Mouse (Mus musculus) lung, postnatal 0 days (tissue): ENCODE results near the gene Atxn7. TPM values are rescaled to one million over a fixed set of nuclear protein-coding genes. Genes with fewer than 3 reads are reported as not detected.
A peak's percentile ranks its signal among the peaks of the same experiment; 100 is the strongest.

Source experiments
- ATAC-seq: fragments of 200-750 bp; cut with Nextera tagmentation; 2 replicates; pipeline ENCODE4 v1.8.0; 2017; ENCODE audit warnings: moderate library complexity
- DNase-seq: peaks from one replicate; pipeline ENCODE4 v3.0.0-alpha.2; 2016; ENCODE audit warnings: low spot score
- H3K27ac ChIP-seq: fragments of 300-500 bp; sonication (generic); 2 replicates; pipeline ENCODE4 v1.5.1; 2014; ENCODE audit warnings: antibody characterized with exemption, mild to moderate bottlenecking, low read length, mixed read lengths
- H3K27me3 ChIP-seq: fragments of 300-500 bp; sonication (generic); replicated peaks from 2 replicates; pipeline ENCODE4 v1.6.1; 2014; ENCODE audit warnings: low read length, mixed read lengths; ENCODE audit not compliant: insufficient read depth
- H3K36me3 ChIP-seq: fragments of 300-500 bp; sonication (generic); 2 replicates; pipeline ENCODE4 v1.6.1; 2014; ENCODE audit warnings: low read length, mixed read lengths; ENCODE audit not compliant: insufficient read depth
- H3K4me1 ChIP-seq: fragments of 300-500 bp; sonication (generic); 2 replicates; pipeline ENCODE4 v1.6.1; 2014; ENCODE audit warnings: antibody characterized with exemption, low read depth, low read length, mixed read lengths; ENCODE audit not compliant: insufficient read depth
- H3K4me2 ChIP-seq: fragments of 300-500 bp; sonication (generic); replicated peaks from 2 replicates; pipeline ENCODE4 v1.6.1; 2014; ENCODE audit warnings: low read depth, mild to moderate bottlenecking, low read length, moderate library complexity, mixed read lengths
- H3K4me3 ChIP-seq: fragments of 300-500 bp; sonication (generic); 2 replicates; pipeline ENCODE4 v1.5.1; 2014; ENCODE audit warnings: low read depth, low read length
- H3K9ac ChIP-seq: fragments of 300-500 bp; sonication (generic); replicated peaks from 2 replicates; pipeline ENCODE4 v1.6.1; 2014; ENCODE audit warnings: low read depth, mild to moderate bottlenecking
- H3K9me3 ChIP-seq: fragments of 300-500 bp; sonication (generic); 2 replicates; pipeline ENCODE4 v1.6.1; 2016; ENCODE audit warnings: low read length, mixed read lengths
- CTCF ChIP-seq: IDR thresholded peaks from 2 replicates; pipeline ENCODE4 v1.5.1; 2016; ENCODE audit warnings: antibody characterized with exemption, mild to moderate bottlenecking
- EP300 ChIP-seq: IDR thresholded peaks from 2 replicates; pipeline ENCODE4 v1.6.1; 2016; ENCODE audit warnings: antibody characterized with exemption, mild to moderate bottlenecking, control low read depth
- WGBS: fragments of 180-500 bp; shearing (Covaris S2); extraction: QIAGEN DNeasy Blood & Tissue Kit; methylation state at CpG from one replicate; pipeline ENCODE4 v1.1.7; 2014; 5-methylcytosine and 5-hydroxymethylcytosine counted together
- polyA plus RNA-seq: library from polyadenylated mRNA; unstranded; fragments of >200 nt; fragmentation: Nextera tagmentation; extraction: Ambion mirVana; gene quantifications from 2 replicates; pipeline ENCODE4 v1.2.1, GENCODE M21; 2015

Gene Atxn7
- polyA plus RNA-seq, 1 experiment from 2014 or later = 4.3 TPM

GRCm38 (mm10) chr14:13995206-13996097 lies 34.2 kb downstream of the Atxn7 start:
- H3K27ac ChIP-seq = no peak overlapping the region
- no peak overlapping the region for H3K4me3 ChIP-seq
- H3K9ac ChIP-seq = no peak overlapping the region
- H3K4me1 ChIP-seq = no peaks in the 10 kb centered on the region
- peak; percentile 48 for DNase-seq
- H3K36me3 ChIP-seq = no peaks in the 10 kb centered on the region
- 34% methylated on average over 9 of the region's 9 CpGs for WGBS
- no peaks in the 10 kb centered on the region for H3K9me3 ChIP-seq
- H3K27me3 ChIP-seq = no peaks in the 10 kb centered on the region
- no peak overlapping the region for H3K4me2 ChIP-seq
- TF ChIP-seq CTCF = peak; percentile 56
- no peak for TF ChIP-seq EP300
- ATAC-seq = peak; percentile 65

- 95% methylated on average over 7 of the region's 7 CpGs for WGBS
- Histone ChIP-seq H3K9ac (no peak overlapping the region), H3K27ac (no peak overlapping the region), H3K4me1 (no peaks in the 10 kb centered on the region), H3K4me2 (no peak overlapping the region), H3K4me3 (no peak overlapping the region), H3K27me3 (no peaks in the 10 kb centered on the region), H3K36me3 (no peaks in the 10 kb centered on the region), H3K9me3 (no peaks in the 10 kb centered on the region)
- TF ChIP-seq CTCF (no peak), EP300 (no peak)
- no peak for ATAC-seq
- no peak for DNase-seq
Measured at GRCm38 (mm10) chr14:14002771-14003170, 41.5 kb downstream of the Atxn7 start.

GRCm38 (mm10) chr14:14009712-14010111 lies 48.5 kb downstream of the Atxn7 start:
- no peak overlapping the region for H3K4me2 ChIP-seq
- no peaks in the 10 kb centered on the region for H3K36me3 ChIP-seq
- no peak overlapping the region for H3K9ac ChIP-seq
- WGBS = 40% methylated on average over 6 of the region's 6 CpGs
- no peak overlapping the region for H3K27ac ChIP-seq
- no peaks in the 10 kb centered on the region for H3K9me3 ChIP-seq
- DNase-seq (peak; percentile 32), ATAC-seq (no peak)
- H3K27me3 ChIP-seq = no peaks in the 10 kb centered on the region
- H3K4me1 ChIP-seq = no peaks in the 10 kb centered on the region; the same call in 1 of the 2 replicates
- H3K4me3 ChIP-seq = no peak overlapping the region
- no peak for TF ChIP-seq CTCF
- TF ChIP-seq EP300 = no peak

DNA sequence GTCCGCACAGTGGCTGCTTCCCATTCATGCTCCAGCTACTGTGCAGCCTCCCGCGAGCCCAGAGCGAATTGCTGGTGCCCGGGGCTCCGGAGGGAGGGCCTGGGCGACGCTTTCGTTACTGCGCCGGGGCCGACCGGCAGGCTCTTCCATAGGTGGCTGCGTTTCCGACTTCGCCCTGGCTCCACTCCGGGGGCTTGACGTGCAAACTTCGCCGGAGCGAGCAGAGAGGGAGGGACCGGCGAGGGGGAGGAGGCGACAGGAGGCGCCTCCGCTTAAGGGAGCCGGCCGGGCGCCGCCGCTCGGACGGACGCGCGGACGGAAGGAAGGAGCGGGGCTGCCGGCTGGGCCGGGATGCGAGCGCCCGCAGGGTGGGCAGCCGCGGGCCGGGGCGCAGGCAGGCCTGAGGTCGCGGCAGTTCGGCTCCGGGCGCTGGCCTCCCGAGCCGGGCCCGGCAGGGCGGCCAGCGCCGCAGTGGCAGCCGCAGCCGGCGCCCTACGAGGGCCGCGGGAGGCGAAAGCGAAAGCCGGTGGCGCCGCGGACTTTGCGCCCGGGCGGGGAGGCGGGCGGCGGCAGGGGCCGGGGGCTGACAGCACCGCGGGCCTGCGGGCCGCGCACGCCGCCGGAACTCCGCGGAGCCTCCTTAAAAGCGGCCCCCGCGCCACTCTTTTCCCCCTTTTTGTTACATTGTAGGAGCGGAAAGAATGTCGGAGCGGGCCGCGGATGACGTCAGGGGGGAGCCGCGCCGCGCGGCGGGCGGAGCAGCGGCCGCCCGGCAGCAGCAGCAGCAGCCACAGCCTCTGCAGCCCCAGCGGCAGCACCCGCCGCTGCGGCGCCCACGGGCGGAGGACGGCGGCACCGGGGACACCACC lies 51.4 kb downstream of the Atxn7 start:
- under 1% methylated on average over 39 of the region's 116 CpGs for WGBS
- Histone ChIP-seq H3K27ac (peak overlapping the region; percentile 100), H3K4me1 (no peaks in the 10 kb centered on the region; the same call in 1 of the 2 replicates), H3K4me3 (peak overlapping the region; percentile 95), H3K27me3 (no peaks in the 10 kb centered on the region), H3K36me3 (0 out of 2 replicates have a peak, but pooled peaks cover 3% of the 10 kb centered on the region), H3K4me2 (peak overlapping the region; percentile 78), H3K9ac (peak overlapping the region; percentile 99), H3K9me3 (no peaks in the 10 kb centered on the region)
- DNase-seq = peak; percentile 97
- ATAC-seq = peak; percentile 93
- TF ChIP-seq EP300 (no peak), CTCF (peak; percentile 22)

DNA sequence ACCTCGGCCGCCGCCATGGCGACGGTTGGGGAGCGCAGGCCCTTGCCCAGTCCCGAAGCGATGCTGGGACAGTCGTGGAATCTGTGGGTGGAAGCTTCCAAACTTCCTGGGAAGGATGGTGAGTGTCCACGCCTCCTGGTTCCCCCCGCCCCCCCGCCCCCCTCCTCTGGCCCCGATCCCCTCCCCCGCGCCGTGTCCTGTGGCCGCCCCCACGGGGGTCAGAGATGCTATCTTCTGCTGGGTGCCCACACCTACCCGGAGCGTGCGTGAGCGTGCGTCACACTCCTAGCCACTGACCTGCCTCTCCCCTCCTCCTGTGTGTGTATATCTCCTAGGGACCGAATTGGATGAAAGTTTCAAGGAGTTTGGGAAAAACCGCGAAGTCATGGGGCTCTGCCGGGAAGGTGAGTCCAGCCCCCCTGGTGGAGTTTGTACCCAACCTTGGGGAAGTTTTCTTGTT lies 52.0 kb downstream of the Atxn7 start:
- peak overlapping the region; percentile 78 for H3K4me2 ChIP-seq
- ATAC-seq (peak; percentile 49), DNase-seq (peak; percentile 74)
- no peak for TF ChIP-seq CTCF
- TF ChIP-seq EP300 = no peak
- peak overlapping the region; percentile 99 for H3K9ac ChIP-seq
- H3K9me3 ChIP-seq = no peaks in the 10 kb centered on the region
- H3K4me3 ChIP-seq = peak overlapping the region; percentile 95
- 0% methylated on average over 22 of the region's 27 CpGs for WGBS
- H3K36me3 ChIP-seq = 0 out of 2 replicates have a peak, but pooled peaks cover 3% of the 10 kb centered on the region
- no peaks in the 10 kb centered on the region for H3K27me3 ChIP-seq
- H3K27ac ChIP-seq = peak overlapping the region; percentile 100
- no peaks in the 10 kb centered on the region; the same call in 1 of the 2 replicates for H3K4me1 ChIP-seq
